Mouse (Mus musculus) MEL-GATA-1-ER (cell line): Measurements from ENCODE around the gene B3galt2.
A peak's percentile ranks its signal among the peaks of the same experiment; 100 is the strongest.
"Not testable (repeated sequence)": the region's sequence is repeated elsewhere in the genome, so short reads cannot be mapped to it uniquely, and the experiment has no call there.

Source experiments
- DNase-seq: peaks from one replicate; pipeline ENCODE4 v3.0.0-alpha.2; 2012; ENCODE audit warnings: low read depth; ENCODE audit errors: extremely low read depth

Gene B3galt2

GRCm38 (mm10) chr1:143640650-143641407 lies at the start of gene B3galt2:
B3galt2 (plus strand) TSS chr1:143640664.
- no peak for DNase-seq

- no peak for DNase-seq
Observed at GRCm38 (mm10) chr1:143596864-143597263, 43.6 kb upstream of the B3galt2 start.

GRCm38 (mm10) chr1:143608911-143609310 lies 31.6 kb upstream of the B3galt2 start:
- DNase-seq = no peak

GRCm38 (mm10) chr1:143612901-143613300 lies 27.6 kb upstream of the B3galt2 start:
- no peak for DNase-seq

DNA sequence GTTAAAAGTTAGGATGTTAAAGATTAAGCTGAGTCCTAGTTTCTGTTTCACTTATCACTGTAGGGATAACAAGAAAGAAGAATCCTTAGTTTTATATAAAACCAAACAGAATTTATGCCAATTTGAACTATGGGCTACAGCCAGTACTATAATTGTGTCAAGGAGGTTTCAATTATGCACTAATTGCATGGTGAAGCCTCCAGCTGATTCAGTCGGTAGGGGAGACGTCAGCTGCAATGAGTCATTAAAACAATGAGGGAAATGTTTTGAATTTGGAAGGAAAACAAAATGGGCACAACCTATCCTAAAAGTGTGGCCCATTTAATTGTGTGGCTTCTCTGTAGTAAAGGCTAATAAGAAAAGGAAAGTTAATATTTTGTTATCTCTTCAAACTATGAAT lies 20.7 kb upstream of the B3galt2 start:
- no peak for DNase-seq

DNA sequence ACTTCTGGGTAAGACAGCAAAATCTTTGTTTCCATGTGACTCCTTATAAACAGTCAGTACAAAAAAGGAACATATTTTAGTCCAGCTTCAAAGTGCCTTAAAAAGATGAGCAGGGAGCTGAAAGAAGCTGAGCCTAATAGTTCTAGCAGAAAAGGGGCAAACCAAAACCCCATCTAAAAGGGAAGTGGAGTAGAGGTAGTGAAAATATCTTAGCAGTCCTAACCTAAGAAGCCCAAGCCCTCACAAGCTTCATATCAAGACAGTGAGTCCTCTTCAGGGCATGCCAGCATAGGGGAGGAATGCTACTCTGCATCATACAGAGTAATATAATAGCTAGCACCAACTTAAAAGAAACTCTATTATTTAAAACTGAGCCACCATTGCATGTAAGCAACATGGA lies 18.5 kb upstream of the B3galt2 start:
- no peak for DNase-seq

- no peak for DNase-seq
Observed at GRCm38 (mm10) chr1:143622634-143623033, 17.8 kb upstream of the B3galt2 start.

DNA sequence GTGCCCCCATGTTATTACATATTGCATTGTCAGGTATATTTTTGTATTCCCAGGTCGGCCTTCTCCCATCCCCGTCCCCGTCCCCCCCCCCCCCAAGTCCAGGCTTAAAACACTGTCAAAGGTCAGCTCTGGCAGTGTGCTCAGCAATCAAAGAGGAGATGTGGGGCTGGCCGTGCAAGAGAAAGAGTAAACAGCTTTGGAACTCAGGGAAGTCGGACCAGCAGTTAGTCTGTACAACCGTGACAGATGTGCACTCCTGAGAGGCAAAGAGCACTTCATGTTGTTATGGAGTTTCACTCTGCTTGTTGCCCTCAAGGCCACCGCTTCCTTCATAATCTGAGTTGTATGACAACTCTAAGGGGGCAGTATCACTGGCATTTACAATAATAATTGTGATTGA lies 9.1 kb upstream of the B3galt2 start:
- no peak for DNase-seq

GRCm38 (mm10) chr1:143632361-143632760 lies 8.1 kb upstream of the B3galt2 start:
- no peak for DNase-seq

DNA sequence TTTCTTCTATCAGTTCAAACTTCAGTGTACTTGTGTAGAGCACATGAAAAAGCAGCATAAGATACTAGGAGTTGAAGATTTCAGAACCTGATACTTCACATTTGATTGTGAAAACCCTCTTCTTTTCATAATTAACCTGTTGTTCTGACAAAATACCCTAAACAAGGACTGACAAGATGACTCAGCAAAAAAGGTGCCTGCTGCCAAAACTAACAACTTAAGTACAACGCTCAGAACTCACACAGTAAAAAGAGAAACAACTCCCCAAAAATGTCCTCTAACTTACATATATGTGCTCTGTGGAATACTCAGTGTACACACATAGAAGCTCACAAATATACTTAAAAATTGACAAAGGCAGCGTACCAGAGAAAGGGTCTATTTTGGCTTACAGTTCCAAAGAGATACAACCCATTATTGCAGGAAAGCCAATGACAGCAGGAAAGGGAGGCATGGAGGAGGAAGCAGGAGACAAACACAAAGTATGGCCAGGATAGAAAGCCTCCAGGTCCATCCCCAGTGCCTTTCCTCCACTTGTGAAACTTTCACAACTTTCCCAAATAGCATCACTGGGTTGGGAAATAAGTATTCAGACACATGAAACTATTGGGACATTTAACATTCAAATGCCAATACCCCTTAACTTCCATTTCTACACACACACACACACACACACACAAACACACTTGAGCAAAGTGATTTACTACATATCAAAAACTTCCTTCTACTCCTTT lies 7.4 kb upstream of the B3galt2 start:
- DNase-seq = no peak

GRCm38 (mm10) chr1:143644221-143644620 lies 3.8 kb downstream of the B3galt2 start:
- DNase-seq = peak; percentile 30

- DNase-seq = no peak
Observed at GRCm38 (mm10) chr1:143645386-143645785, 4.9 kb downstream of the B3galt2 start.

GRCm38 (mm10) chr1:143646219-143646618 lies 5.8 kb downstream of the B3galt2 start:
- no peak for DNase-seq

DNA sequence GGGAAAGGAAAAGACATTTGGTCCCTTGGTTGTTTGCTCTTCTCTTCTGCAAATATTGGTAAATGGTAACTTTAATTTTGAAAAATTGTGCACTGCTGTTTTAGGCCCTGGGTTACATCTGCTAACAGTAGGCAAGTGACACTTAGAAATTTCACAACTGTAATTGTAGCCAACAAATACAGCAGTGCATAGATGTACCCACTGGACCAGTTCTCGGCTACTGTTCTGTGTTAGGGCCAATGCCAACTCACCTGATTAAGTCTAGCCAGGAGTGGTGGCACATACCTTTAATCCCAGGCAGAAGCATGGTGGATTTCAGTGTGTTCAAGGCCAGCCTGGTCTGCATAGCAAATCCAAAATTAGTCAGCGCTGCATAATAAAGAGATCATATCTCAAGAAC lies 9.9 kb downstream of the B3galt2 start:
- no peak for DNase-seq

DNA sequence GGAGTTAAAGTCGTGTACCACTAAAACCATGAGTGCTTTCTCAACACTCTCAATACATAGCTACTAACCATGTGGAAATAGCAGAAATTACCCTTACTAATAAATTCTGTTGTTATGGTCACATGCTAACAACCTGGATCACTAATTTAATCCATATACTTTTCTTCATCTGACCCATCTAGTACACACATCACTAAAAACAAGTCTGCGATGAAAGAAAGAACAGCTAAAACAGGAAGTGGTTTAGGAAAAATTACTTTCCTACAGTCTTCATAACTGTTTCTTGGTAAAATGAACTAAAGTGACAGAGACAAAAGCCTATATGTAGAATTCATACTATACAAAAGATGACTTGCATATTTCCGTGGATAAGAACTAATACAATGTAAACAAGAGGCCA lies 13.2 kb downstream of the B3galt2 start:
- DNase-seq = no peak

- DNase-seq = no peak
Observed at GRCm38 (mm10) chr1:143663197-143663596, 22.7 kb downstream of the B3galt2 start.

- DNase-seq = not testable (repeated sequence)
Observed at GRCm38 (mm10) chr1:143664786-143665185, 24.3 kb downstream of the B3galt2 start.

DNA sequence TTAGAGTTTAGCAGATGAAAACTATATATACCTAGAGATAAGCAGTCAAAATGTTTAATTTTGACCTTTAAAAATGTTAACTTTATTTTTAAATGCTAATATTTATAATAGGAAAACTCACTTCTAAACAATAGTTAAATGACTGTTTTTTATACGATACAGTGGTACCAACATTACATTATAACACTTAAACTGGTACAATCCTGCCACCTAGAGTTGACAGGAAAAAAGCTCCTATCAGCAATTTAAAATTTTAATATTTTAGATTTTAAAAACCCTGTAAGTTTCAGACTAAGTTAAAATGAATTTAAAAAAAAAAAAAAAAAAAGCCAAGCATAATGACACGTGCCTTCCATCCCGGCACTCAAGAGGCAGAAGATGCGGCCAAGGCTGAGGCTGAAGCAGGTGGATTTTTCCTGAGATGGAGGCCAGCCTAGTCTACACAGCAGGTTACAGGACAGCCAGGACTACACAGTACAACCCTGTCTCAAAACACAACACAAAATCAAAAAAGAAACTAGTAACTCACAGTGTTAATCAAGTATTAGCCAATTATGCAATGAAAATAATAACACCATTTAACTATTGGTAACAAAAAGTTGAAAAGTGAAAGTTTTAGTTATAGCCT lies 35.4 kb downstream of the B3galt2 start:
- DNase-seq = no peak

- no peak for DNase-seq
Observed at GRCm38 (mm10) chr1:143681108-143681507, 40.6 kb downstream of the B3galt2 start.

DNA sequence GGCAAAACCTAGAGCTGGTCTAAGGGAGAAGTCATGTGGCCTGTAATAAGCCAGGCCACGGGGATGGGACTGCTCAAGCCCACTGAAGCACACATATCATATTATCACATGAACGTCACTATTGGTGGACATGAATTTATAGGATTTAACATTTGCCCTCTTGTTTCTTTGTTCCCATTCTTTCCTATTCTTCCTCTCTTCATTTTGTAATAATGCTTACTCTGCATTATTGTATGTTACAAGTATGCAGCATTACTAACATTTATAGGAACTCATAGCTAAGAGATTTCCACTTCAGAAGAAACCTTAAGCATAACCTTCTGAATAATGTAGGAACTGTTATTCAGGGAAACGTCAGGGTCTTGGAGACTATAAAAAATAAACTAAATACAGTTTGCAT lies 44.4 kb downstream of the B3galt2 start:
- DNase-seq = no peak

DNA sequence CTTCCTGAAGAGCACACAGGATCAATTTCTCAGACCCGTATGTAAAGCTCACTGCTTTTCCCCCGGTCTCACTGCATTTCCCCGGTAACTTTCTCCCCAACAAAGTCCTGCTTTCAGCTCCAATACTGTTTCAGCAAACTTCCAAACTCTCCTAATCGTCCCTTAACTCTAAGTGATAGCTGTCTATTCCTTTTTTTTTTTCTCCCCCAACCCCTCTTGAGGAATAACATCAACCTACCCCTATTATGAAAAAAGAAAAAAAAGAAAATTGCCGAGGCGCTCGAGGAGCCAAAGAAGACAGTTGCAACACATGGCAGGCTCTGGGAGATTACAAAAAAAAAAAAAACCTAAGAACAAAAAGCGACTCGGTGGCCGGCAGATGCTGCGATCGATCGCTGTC lies 61.3 kb downstream of the B3galt2 start:
- DNase-seq = no peak

- peak; percentile 19 for DNase-seq
Observed at GRCm38 (mm10) chr1:143702141-143702740, 61.8 kb downstream of the B3galt2 start.
